29 mouse cellular contexts compared by ENCODE assay signal in genomic region chr2:131670876-131671275, GRCm38 (mm10).
DNase-seq lines count a peak whose midpoint lies in the region; ATAC-seq and TF ChIP-seq lines count a peak whose summit lies in the region.
"Had no signal": no experiment of that assay in that cellular context is flagged by ENCODE, and none has a peak within 500 bp of the region (broad histone marks: within the 10 kb centered on the region; RNA-seq: fewer than 3 reads in every experiment).

No protein-coding gene starts in this region.

- TF ChIP-seq CTCF in layer of hippocampus, adult 2 months (conservative IDR thresholded peaks at IDR 0.05): no peak

- no peak overlapping the region for H3K4me3 ChIP-seq in layer of hippocampus, adult 2 months
- H3K4me3 ChIP-seq: embryonic facial prominence, embryonic 10.5 days; embryonic facial prominence, embryonic 13.5 days; erythroblast, embryonic 14.5 days; forebrain, embryonic 12.5 days; forebrain, embryonic 15.5 days; heart, embryonic 12.5 days; heart, embryonic 15.5 days; hindbrain, embryonic 10.5 days; hindbrain, embryonic 13.5 days; intestine, embryonic 15.5 days had no signal

- no peak for DNase-seq in frontal cortex, postnatal 25 days (ENCODE audit: low spot score in 2 of 2)
- DNase-seq in layer of hippocampus, adult 2 months (ENCODE audit: low spot score in 2 of 2): peak in 1 of 2 experiments; percentile 26
- DNase-seq in layer of hippocampus, postnatal 36 days: no peak
- DNase-seq in right cerebral cortex, adult 18-20 months: peak; percentile 63
- no peak for DNase-seq in right cerebral cortex, postnatal 14 days
- DNase-seq: adrenal gland, adult 8-10 months; adrenal gland, postnatal 36 days; cerebellum, adult 11-12 months; cerebellum, adult 8-10 months; cerebellum, postnatal 10 days; cerebellum, postnatal 36 days; embryo, embryonic 11 days; gastrocnemius, postnatal 10 days; gastrocnemius, postnatal 36 days; heart, postnatal 10 days; heart, postnatal 36 days had no signal

- ATAC-seq in frontal cortex, adult (ENCODE audit: low TSS enrichment): peak; percentile 45; the same call in 1 of the 2 replicates
- ATAC-seq: activated CD4-positive, CD25-positive, alpha-beta regulatory T cell, adult 4 months; forebrain, embryonic 15.5 days; hindbrain, embryonic 16.5 days; intestine, embryonic 15.5 days had no signal

- H3K27ac ChIP-seq in layer of hippocampus, adult 2 months: peak overlapping the region; percentile 83
- H3K27ac ChIP-seq: embryonic facial prominence, embryonic 10.5 days; embryonic facial prominence, embryonic 13.5 days; forebrain, embryonic 12.5 days; forebrain, embryonic 15.5 days; heart, embryonic 15.5 days; hindbrain, embryonic 10.5 days; hindbrain, embryonic 13.5 days; intestine, embryonic 15.5 days had no signal
